Mouse (Mus musculus): ENCODE data around the gene March6. TPM values are rescaled to one million over a fixed set of nuclear protein-coding genes. Genes with fewer than 3 reads are reported as not detected.
A peak's percentile ranks its signal among the peaks of the same experiment; 100 is the strongest.

March6 gene
- total and polyA plus RNA-seq, 3 experiments = 32.3 to 121 (median 101) TPM

DNA sequence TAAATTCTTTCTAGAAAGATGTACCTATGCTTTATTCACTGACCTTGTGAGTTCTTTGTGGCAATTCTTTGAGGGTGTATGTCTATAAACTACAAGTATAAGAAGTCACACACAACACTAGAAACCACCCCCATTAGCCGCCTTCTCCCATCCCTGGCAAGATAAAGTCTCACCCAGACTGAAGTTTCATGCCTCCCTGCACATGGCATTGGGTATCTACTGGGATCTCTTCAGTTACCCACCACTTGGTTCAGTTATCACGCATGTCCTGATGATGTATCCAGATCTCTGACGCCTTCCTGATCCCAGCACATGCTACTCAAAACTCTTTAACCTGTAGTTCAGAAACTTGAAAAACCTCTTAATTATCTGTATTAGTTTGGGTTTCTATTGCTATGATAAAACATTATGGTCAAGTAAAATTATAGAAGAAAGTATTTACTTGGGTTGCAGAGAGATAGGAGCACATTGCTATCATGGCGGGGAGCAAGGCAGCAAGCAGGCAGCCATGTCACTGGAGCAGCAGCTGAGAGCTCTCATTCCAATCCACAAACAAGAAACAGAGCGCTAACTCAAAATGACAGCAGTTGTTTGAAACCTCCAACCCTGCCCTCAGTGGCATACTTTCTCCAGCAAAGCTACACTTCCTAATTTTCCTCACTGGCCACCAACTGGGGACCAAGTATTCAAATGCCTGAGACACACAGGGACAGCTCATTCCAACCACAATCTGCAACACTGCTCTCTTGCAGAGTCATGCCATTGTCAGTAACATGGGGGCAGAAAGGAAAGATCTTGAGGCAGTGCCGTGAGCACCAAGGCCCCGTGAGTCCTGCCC lies 3.8 kb upstream of the March6 start:
- DNase-seq = no peak
- Histone ChIP-seq H3K36me3 (ENCODE audit: control insufficient read depth, insufficient read depth, low read length) (peaks cover 1% of the 10 kb centered on the region; the same call in 1 of the 2 replicates), H3K4me3 (no peak overlapping the region), H3K79me2 (replicated peaks; ENCODE audit: control insufficient read depth, insufficient read depth, low read length) (peaks cover 5% of the 10 kb centered on the region), H3K9ac (ENCODE audit: low read depth, low read length) (no peak overlapping the region), H3K27me3 (ENCODE audit: control insufficient read depth, insufficient read depth, low read length) (no peaks in the 10 kb centered on the region), H3K27ac (no peak overlapping the region), H3K4me1 (ENCODE audit: control insufficient read depth, insufficient read depth, low read length) (no peaks in the 10 kb centered on the region)
- intact Hi-C loops (cut with DNase I) = loop anchor here (5.0 to 10.0 kb wide), 2 partner anchors 33 to 310 kb away; partner anchors contain the start of genes Cmbl and Dap
- no peak for TF ChIP-seq CTCF (IDR thresholded peaks at IDR 0.05)
- WGBS = 85% methylated on average over 7 of the region's 7 CpGs

- Histone ChIP-seq H3K79me2 (replicated peaks; ENCODE audit: control insufficient read depth, insufficient read depth, low read length) (peaks cover 5% of the 10 kb centered on the region), H3K27me3 (ENCODE audit: control insufficient read depth, insufficient read depth, low read length) (no peaks in the 10 kb centered on the region), H3K4me1 (ENCODE audit: control insufficient read depth, insufficient read depth, low read length) (peaks cover 6% of the 10 kb centered on the region), H3K36me3 (ENCODE audit: control insufficient read depth, insufficient read depth, low read length) (peaks cover 7% of the 10 kb centered on the region), H3K4me3 (no peak overlapping the region), H3K9ac (ENCODE audit: low read depth, low read length) (no peak overlapping the region), H3K27ac (no peak overlapping the region)
- WGBS = 79% methylated on average over 2 of the region's 2 CpGs
- TF ChIP-seq POLR2A (IDR thresholded peaks at IDR 0.05; ENCODE audit: insufficient read depth, low read depth, low read length) = no peak
- TF ChIP-seq EP300 (IDR thresholded peaks at IDR 0.05; ENCODE audit: insufficient read depth, low read depth, low read length) = no peak
- no peak for TF ChIP-seq CTCF (IDR thresholded peaks at IDR 0.05)
- intact Hi-C loops (cut with DNase I) = loop anchor here (5.0 to 10.0 kb wide), 2 partner anchors 34 to 309 kb away; partner anchors contain the start of genes Cmbl and Dap
- no peak for DNase-seq
Observed at GRCm38 (mm10) chr15:31533529-31533928, 2.7 kb upstream of the March6 start.

DNA sequence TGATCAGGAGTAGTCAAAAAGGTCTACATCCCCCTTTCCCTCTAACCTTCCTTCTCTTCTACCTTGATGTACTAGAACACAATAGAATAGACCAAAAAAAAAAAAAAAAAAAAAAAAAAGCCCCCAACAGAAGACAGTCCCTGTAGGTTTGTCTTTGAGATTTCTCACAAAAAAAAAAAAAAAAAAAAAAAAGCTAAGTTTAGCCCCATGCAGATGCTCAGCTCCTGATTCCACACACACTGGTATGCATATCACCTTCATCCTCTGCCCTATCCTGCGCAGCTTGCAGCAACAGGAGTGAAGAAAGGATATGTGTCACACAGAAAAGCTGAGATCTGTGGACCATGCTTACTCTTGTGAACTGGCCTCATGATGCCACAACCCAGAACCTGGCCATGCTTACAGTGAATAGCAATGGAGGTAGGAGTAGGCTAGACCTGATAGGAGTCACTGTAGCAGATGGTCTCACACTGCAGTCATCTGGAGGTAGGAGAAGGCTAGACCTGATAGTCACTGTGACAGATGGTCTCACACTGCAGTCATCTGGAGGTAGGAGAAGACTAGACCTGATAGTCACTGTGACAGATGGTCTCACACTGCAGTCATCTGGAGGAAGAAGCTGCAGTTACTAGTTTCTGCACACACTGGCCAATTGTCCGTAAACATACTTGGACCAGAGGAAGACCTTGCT lies 1.6 kb upstream of the March6 start:
- peaks cover 5% of the 10 kb centered on the region for H3K79me2 ChIP-seq (replicated peaks; ENCODE audit: control insufficient read depth, insufficient read depth, low read length)
- intact Hi-C loops (cut with DNase I) = loop anchor here (5.0 to 10.0 kb wide), 2 partner anchors 35 to 308 kb away; partner anchors contain the start of genes Cmbl and Dap
- peaks cover 8% of the 10 kb centered on the region for H3K4me1 ChIP-seq (ENCODE audit: control insufficient read depth, insufficient read depth, low read length)
- TF ChIP-seq CTCF (IDR thresholded peaks at IDR 0.05) (no peak), POLR2A (IDR thresholded peaks at IDR 0.05; ENCODE audit: insufficient read depth, low read depth, low read length) (no peak), EP300 (IDR thresholded peaks at IDR 0.05; ENCODE audit: insufficient read depth, low read depth, low read length) (no peak)
- H3K27me3 ChIP-seq (ENCODE audit: control insufficient read depth, insufficient read depth, low read length) = no peaks in the 10 kb centered on the region
- no peak overlapping the region for H3K4me3 ChIP-seq
- peaks cover 10% of the 10 kb centered on the region for H3K36me3 ChIP-seq (ENCODE audit: control insufficient read depth, insufficient read depth, low read length)
- WGBS = 94% methylated on average over 2 of the region's 2 CpGs
- no peak overlapping the region for H3K9ac ChIP-seq (ENCODE audit: low read depth, low read length)
- DNase-seq = no peak
- no peak overlapping the region for H3K27ac ChIP-seq

- 13% methylated on average over 16 of the region's 16 CpGs for WGBS
- Histone ChIP-seq H3K79me2 (replicated peaks; ENCODE audit: control insufficient read depth, insufficient read depth, low read length) (peaks cover 5% of the 10 kb centered on the region), H3K36me3 (ENCODE audit: control insufficient read depth, insufficient read depth, low read length) (peaks cover 10% of the 10 kb centered on the region), H3K4me1 (ENCODE audit: control insufficient read depth, insufficient read depth, low read length) (peaks cover 8% of the 10 kb centered on the region), H3K4me3 (peak overlapping the region; percentile 85), H3K27ac (peak overlapping the region; percentile 92), H3K27me3 (ENCODE audit: control insufficient read depth, insufficient read depth, low read length) (no peaks in the 10 kb centered on the region), H3K9ac (ENCODE audit: low read depth, low read length) (peak overlapping the region; percentile 99)
- no peak for DNase-seq
- TF ChIP-seq POLR2A (IDR thresholded peaks at IDR 0.05; ENCODE audit: insufficient read depth, low read depth, low read length) = no peak
- no peak for TF ChIP-seq CTCF (IDR thresholded peaks at IDR 0.05)
- no peak for TF ChIP-seq EP300 (IDR thresholded peaks at IDR 0.05; ENCODE audit: insufficient read depth, low read depth, low read length)
- intact Hi-C loops (cut with DNase I) = loop anchor here (2.0 to 10.0 kb wide), 3 partner anchors 36 to 307 kb away; partner anchors contain the start of genes Cmbl and Dap
Observed at GRCm38 (mm10) chr15:31531446-31532330, 835 bp upstream of the March6 start.

DNA sequence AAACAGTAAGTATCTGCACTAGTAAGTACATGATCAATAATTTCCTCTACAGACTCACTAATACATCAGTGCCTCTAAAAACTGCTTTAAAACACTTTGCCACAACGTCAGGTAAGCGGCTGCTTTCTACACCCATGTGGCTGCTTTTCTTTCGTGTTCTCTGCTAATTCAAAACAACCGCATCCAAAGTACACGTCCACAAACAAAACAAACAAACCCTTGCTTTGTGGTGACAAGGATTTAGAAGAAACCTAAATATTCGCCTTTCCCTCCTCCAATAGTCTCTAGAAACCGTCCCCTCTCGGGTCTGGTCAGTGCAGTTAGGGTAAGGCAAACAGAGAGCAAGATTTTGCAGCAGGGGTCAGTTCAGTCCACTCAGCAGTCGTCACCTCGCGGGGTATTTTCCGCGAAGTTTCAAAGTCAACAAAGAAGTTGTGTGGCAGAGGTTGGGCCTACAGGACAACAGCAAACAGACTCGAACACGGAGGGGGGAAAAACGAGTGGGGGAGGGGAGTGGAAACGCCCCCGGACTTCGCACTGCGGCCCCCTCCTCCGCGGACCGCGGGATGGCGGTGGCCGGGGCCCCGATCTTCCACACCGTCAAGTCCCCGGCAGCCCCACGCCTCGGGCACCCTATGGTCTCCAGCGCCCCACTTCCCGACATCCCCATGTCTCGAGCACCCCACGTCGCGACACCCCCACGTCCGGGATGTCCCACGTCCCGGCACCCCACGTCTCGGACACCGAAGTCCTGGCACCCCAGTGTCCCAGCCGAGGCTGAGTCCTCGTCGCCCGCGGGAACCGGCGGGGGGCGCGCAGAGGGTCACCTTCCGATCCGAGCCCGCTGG lies 818 bp downstream of the March6 start:
- Histone ChIP-seq H3K79me2 (replicated peaks; ENCODE audit: control insufficient read depth, insufficient read depth, low read length) (peaks cover 5% of the 10 kb centered on the region), H3K27ac (peak overlapping the region; percentile 92), H3K4me1 (ENCODE audit: control insufficient read depth, insufficient read depth, low read length) (peaks cover 8% of the 10 kb centered on the region), H3K36me3 (ENCODE audit: control insufficient read depth, insufficient read depth, low read length) (peaks cover 10% of the 10 kb centered on the region), H3K9ac (ENCODE audit: low read depth, low read length) (peak overlapping the region; percentile 100), H3K4me3 (peak overlapping the region; percentile 85), H3K27me3 (ENCODE audit: control insufficient read depth, insufficient read depth, low read length) (no peaks in the 10 kb centered on the region)
- TF ChIP-seq POLR2A (IDR thresholded peaks at IDR 0.05; ENCODE audit: insufficient read depth, low read depth, low read length) (no peak), CTCF (IDR thresholded peaks at IDR 0.05) (no peak), EP300 (IDR thresholded peaks at IDR 0.05; ENCODE audit: insufficient read depth, low read depth, low read length) (no peak)
- peak; percentile 58 to 61 for DNase-seq
- intact Hi-C loops (cut with DNase I) = loop anchor here (2.0 to 10.0 kb wide), 4 partner anchors 37 to 305 kb away; partner anchors contain the start of genes Cmbl and Dap
- 1% methylated on average over 53 of the region's 56 CpGs for WGBS

Data from heart, adult 2 months (tissue).